Mouse (Mus musculus): ENCODE measurements around the gene Tex9. TPM values are rescaled to one million over a fixed set of nuclear protein-coding genes. Genes with fewer than 3 reads are reported as not detected.

Tex9 gene
- 0.26 and 0.28 TPM in 2 replicates for polyA plus RNA-seq (2012; rRNA removed; ENCODE audit: low replicate concordance)

GRCm38 (mm10) chr9:72492194-72492565, at the start of gene Tex9:
Gene Tex9, minus strand, starts transcription at chr9:72492212.

DNA sequence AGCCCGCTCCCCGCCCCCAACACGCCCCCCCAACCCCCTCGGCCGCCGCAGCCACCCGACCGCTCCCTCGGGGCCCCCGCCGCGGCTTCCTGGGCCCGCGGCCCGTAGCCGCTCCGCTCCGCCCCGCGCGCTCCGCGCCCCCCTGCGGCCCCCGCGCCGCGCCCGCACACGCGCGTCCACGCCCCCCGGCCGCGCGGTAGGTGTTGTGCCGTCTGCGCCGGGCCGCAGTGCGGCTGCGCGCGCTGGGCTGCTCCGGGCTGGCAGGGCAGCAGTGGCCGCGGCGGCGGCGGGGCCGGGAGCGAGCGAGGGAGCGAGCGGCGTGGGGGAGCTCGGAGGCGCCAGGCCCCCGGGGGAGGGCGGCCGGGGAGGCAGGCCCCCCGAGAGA, 40.0 kb upstream of the Tex9 start, which contains the start of gene Rfx7:
Gene Rfx7 (plus strand): TSS at position 245 of the 385 bp plus-strand sequence.

DNA sequence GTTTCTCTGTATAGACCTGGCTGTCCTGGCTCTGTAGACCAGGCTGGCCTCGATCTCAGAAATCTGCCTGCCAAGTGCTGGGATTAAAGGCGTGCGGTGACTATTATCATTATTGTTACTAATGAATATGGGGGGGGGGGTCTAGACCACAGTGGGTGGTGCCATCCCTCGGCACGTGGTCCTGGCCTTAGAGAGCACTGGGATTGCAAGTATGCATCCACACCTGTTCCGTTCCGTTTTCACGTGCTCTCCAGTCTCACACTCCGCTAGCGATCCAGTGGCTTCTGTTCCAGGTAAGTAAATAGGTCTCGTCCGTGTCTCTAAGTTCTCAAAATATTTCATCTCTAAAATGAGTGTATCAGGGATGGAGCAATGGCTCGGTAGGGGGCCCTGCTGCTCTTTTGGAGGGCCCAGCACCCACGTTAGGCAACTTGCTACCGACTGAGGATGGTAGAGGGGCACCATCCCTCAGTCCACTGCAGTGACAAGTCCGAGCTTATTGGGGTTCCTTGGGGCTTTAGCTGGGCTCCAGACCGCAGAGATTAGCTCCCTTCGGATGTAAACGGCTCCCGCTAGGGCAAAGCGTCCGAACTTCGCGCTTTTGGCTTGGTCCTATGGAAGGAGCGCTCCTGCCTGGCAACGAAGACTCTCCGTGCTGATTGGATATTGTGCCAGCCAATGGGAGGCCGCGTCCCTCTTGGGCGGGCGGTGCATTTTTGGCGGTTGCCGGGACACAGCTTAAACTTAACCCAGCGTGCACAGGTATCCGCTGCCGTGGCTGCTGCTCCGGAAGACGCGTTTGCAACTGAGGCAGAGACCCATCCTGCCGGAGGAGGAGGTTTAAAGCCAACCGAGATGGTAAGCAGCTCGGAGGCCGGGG, 54.0 kb downstream of the Tex9 start, which contains the start of gene Mns1:
Gene Mns1 (plus strand): TSS at position 190 of the 880 bp plus-strand sequence.

Other genes with a start within 250 kb of the Tex9 start
- 0.43 and 2.5 TPM in 2 replicates for gene Zfp280d, start 217.4 kb downstream of the Tex9 start, polyA plus RNA-seq (2012; rRNA removed; ENCODE audit: low replicate concordance)
- gene Mns1, start 54.2 kb downstream of the Tex9 start, polyA plus RNA-seq (2012; rRNA removed; ENCODE audit: low replicate concordance): 0.05 and 0.14 TPM in 2 replicates
- 1.3 and 2.7 TPM in 2 replicates for gene Rfx7, start 40.0 kb upstream of the Tex9 start, polyA plus RNA-seq (2012; rRNA removed; ENCODE audit: low replicate concordance)
- 9.0 and 48.0 TPM in 2 replicates for gene Nedd4, start 170.1 kb upstream of the Tex9 start, polyA plus RNA-seq (2012; rRNA removed; ENCODE audit: low replicate concordance)

Data from duodenum, adult 2 months (tissue).